8 mouse cellular contexts compared by ENCODE assay signal in genomic region chr5:88584061-88584460, GRCm38 (mm10). TPM values are rescaled to one million over a fixed set of nuclear protein-coding genes. Genes with fewer than 3 reads are reported as not detected.
A peak's percentile ranks its signal among the peaks of the same experiment; 100 is the strongest.
DNase-seq lines count a peak whose midpoint lies in the region; ATAC-seq and TF ChIP-seq lines count a peak whose summit lies in the region.

No protein-coding gene starts in this region.

- H3K36me3 ChIP-seq in kidney, embryonic 14.5 days (ENCODE audit: control insufficient read depth, insufficient read depth, low read length): no peaks in the 10 kb centered on the region
- H3K36me3 ChIP-seq in forebrain, postnatal 0 days (ENCODE audit: insufficient read depth): no peaks in the 10 kb centered on the region
- H3K36me3 ChIP-seq in midbrain, embryonic 12.5 days: no peaks in the 10 kb centered on the region

- H3K27me3 ChIP-seq in kidney, embryonic 14.5 days (ENCODE audit: control insufficient read depth, insufficient read depth, low read length): no peaks in the 10 kb centered on the region
- H3K27me3 ChIP-seq in forebrain, postnatal 0 days (ENCODE audit: insufficient read depth, low read length): no peaks in the 10 kb centered on the region
- H3K27me3 ChIP-seq in midbrain, embryonic 12.5 days: no peaks in the 10 kb centered on the region

- H3K27ac ChIP-seq in kidney, embryonic 14.5 days (ENCODE audit: low read depth, low read length): no peak overlapping the region
- H3K27ac ChIP-seq in forebrain, postnatal 0 days (ENCODE audit: low read depth, low read length): peak overlapping the region; percentile 80
- H3K27ac ChIP-seq in midbrain, embryonic 12.5 days (replicated peaks): peak overlapping the region; percentile 81

- no peak for ATAC-seq in kidney, embryonic 14.5 days (ENCODE audit: low FRiP score, low TSS enrichment)
- ATAC-seq in forebrain, postnatal 0 days: peak; percentile 42
- ATAC-seq in midbrain, embryonic 12.5 days (ENCODE audit: low FRiP score, low read depth): peak; percentile 52
- ATAC-seq in megakaryocyte progenitor cell, adult 5-6 weeks (replicated peaks; ENCODE audit: poor library complexity): no peak

- no peak overlapping the region; the same call in 1 of the 2 replicates for H3K4me2 ChIP-seq in kidney, embryonic 14.5 days (replicated peaks; ENCODE audit: low read depth, low read length)
- H3K4me2 ChIP-seq in forebrain, postnatal 0 days (ENCODE audit: low read depth): peak overlapping the region; percentile 72
- peak overlapping the region; percentile 66 for H3K4me2 ChIP-seq in midbrain, embryonic 12.5 days (replicated peaks)

- 0 out of 2 replicates have a peak overlapping the region, but pooled peaks have one; percentile 24 for H3K9ac ChIP-seq in kidney, embryonic 14.5 days (ENCODE audit: low read depth, low read length)
- peak overlapping the region; percentile 69 for H3K9ac ChIP-seq in forebrain, postnatal 0 days
- peak overlapping the region; percentile 74 for H3K9ac ChIP-seq in midbrain, embryonic 12.5 days (replicated peaks)

- TF ChIP-seq CTCF in forebrain, postnatal 0 days (IDR thresholded peaks at IDR 0.05; ENCODE audit: low read depth): no peak

- H3K4me3 ChIP-seq in kidney, embryonic 14.5 days (ENCODE audit: low read length): peak overlapping the region; percentile 1; the same call in 1 of the 2 replicates
- H3K4me3 ChIP-seq in forebrain, postnatal 0 days (ENCODE audit: low read depth, low read length): peak overlapping the region; percentile 78
- peak overlapping the region; percentile 69 for H3K4me3 ChIP-seq in midbrain, embryonic 12.5 days

- 55% methylated on average over 9 of the region's 9 CpGs for WGBS in kidney, embryonic 14.5 days
- 8% methylated on average over 9 of the region's 9 CpGs for WGBS in forebrain, postnatal 0 days
- 8% methylated on average over 9 of the region's 9 CpGs for WGBS in midbrain, embryonic 12.5 days

- no peak for DNase-seq in kidney, adult 9 months
- peak; percentile 71 for DNase-seq in cerebellum, adult 9-11 months
- peak; percentile 61 for DNase-seq in forebrain, postnatal 0 days
- DNase-seq in ovary, adult 18-20 months (ENCODE audit: low spot score): no peak
- no peak for DNase-seq in spleen, postnatal 4 days (ENCODE audit: low spot score in 2 of 2)

- peaks cover 32% of the 10 kb centered on the region for H3K4me1 ChIP-seq in kidney, embryonic 14.5 days (ENCODE audit: control insufficient read depth, insufficient read depth, low read length)
- H3K4me1 ChIP-seq in forebrain, postnatal 0 days (ENCODE audit: insufficient read depth): peaks cover 31% of the 10 kb centered on the region
- peaks cover 40% of the 10 kb centered on the region for H3K4me1 ChIP-seq in midbrain, embryonic 12.5 days

- H3K9me3 ChIP-seq in kidney, embryonic 14.5 days (ENCODE audit: control insufficient read depth, low read length): no peaks in the 10 kb centered on the region
- H3K9me3 ChIP-seq in forebrain, postnatal 0 days (ENCODE audit: low read length): no peaks in the 10 kb centered on the region
- no peaks in the 10 kb centered on the region for H3K9me3 ChIP-seq in midbrain, embryonic 12.5 days

RNA-seq across cellular contexts. Expression of gene Rufy3, which starts 19.2 kb away (rescaled TPM):
- polyA plus RNA-seq in kidney, embryonic 14.5 days (2014; fragmentation: Nextera tagmentation; extraction: Ambion mirVana): 11.1 and 17.7 TPM in 2 replicates
- total RNA-seq in forebrain, postnatal 0 days (2014; rRNA removed): 291 and 319 TPM in 2 replicates
- polyA plus RNA-seq in forebrain, postnatal 0 days (2015; fragmentation: Nextera tagmentation; extraction: Ambion mirVana): 133 and 214 TPM in 2 replicates
- 210 and 235 TPM in 2 replicates for polyA plus RNA-seq in midbrain, embryonic 12.5 days (2016; fragmentation: Nextera tagmentation; extraction: Ambion mirVana)
- 6.8 and 7.1 TPM in 2 replicates for total RNA-seq in megakaryocyte progenitor cell, adult 5-6 weeks (2015)
- total RNA-seq in megakaryocyte progenitor cell, adult 5-6 weeks (2017): 13.0 and 18.7 TPM in 2 replicates

RNA-seq across cellular contexts. Expression of gene Utp3, which starts 29.8 kb away (rescaled TPM):
- 73.4 and 88.8 TPM in 2 replicates for polyA plus RNA-seq in kidney, embryonic 14.5 days (2014; fragmentation: Nextera tagmentation; extraction: Ambion mirVana)
- total RNA-seq in forebrain, postnatal 0 days (2014; rRNA removed): 25.9 and 29.6 TPM in 2 replicates
- 44.6 and 53.9 TPM in 2 replicates for polyA plus RNA-seq in forebrain, postnatal 0 days (2015; fragmentation: Nextera tagmentation; extraction: Ambion mirVana)
- polyA plus RNA-seq in midbrain, embryonic 12.5 days (2016; fragmentation: Nextera tagmentation; extraction: Ambion mirVana): 58.2 and 59.1 TPM in 2 replicates
- 87.9 and 92.8 TPM in 2 replicates for total RNA-seq in megakaryocyte progenitor cell, adult 5-6 weeks (2015)
- 55.1 and 71.4 TPM in 2 replicates for total RNA-seq in megakaryocyte progenitor cell, adult 5-6 weeks (2017)

RNA-seq across cellular contexts. Expression of gene Jchain, which starts 56.4 kb away (rescaled TPM):
- polyA plus RNA-seq in kidney, embryonic 14.5 days (2014; fragmentation: Nextera tagmentation; extraction: Ambion mirVana): 0.91 TPM in 1 of 2 replicates, not detected in the other
- 0.14 and 0.23 TPM in 2 replicates for total RNA-seq in forebrain, postnatal 0 days (2014; rRNA removed)
- polyA plus RNA-seq in forebrain, postnatal 0 days (2015; fragmentation: Nextera tagmentation; extraction: Ambion mirVana): 0.28 and 0.33 TPM in 2 replicates
- 0.17 and 0.33 TPM in 2 replicates for polyA plus RNA-seq in midbrain, embryonic 12.5 days (2016; fragmentation: Nextera tagmentation; extraction: Ambion mirVana)
- 1.5 and 2.3 TPM in 2 replicates for total RNA-seq in megakaryocyte progenitor cell, adult 5-6 weeks (2015)
- total RNA-seq in megakaryocyte progenitor cell, adult 5-6 weeks (2017): 0.84 and 3.3 TPM in 2 replicates

Comparison
In these comparisons a context has a peak if more than half of its experiments do, and no peak if none do; other contexts are left out.
1. ATAC-seq: peak in forebrain, postnatal 0 days (single experiment) and midbrain, embryonic 12.5 days (single experiment); none in kidney, embryonic 14.5 days (single experiment) and megakaryocyte progenitor cell, adult 5-6 weeks (single experiment).
2. H3K4me3 ChIP-seq: peak in every context shown above with its lines; median percentile 78 in forebrain, postnatal 0 days; 69 in midbrain, embryonic 12.5 days; 1 in kidney, embryonic 14.5 days.
3. H3K9ac ChIP-seq: peak in every context shown above with its lines; median percentile 74 in midbrain, embryonic 12.5 days; 69 in forebrain, postnatal 0 days; 24 in kidney, embryonic 14.5 days.
4. DNase-seq: peak in cerebellum, adult 9-11 months (single experiment) and forebrain, postnatal 0 days (single experiment); none in kidney, adult 9 months (single experiment), ovary, adult 18-20 months (single experiment) and spleen, postnatal 4 days (0 of 2).